Mouse (Mus musculus) bone marrow, adult 2 months (tissue): Measurements from ENCODE around the gene Krt25.

Source experiments
- CTCF ChIP-seq: fragments of 200-500 bp; IDR thresholded peaks from 2 replicates; pipeline ENCODE4 v1.5.1; 2011; ENCODE audit warnings: low read length, control low read depth; ENCODE audit not compliant: control insufficient read depth, insufficient read depth
- POLR2A ChIP-seq: fragments of 200-500 bp; IDR thresholded peaks from 2 replicates; pipeline ENCODE4 v1.6.1; 2011; ENCODE audit warnings: low read depth, mild to moderate bottlenecking, control low read depth, low read length, borderline replicate concordance; ENCODE audit not compliant: control insufficient read depth

GRCm38 (mm10) chr11:99369229-99369628, 46.5 kb upstream of the Krt25 start:
- TF ChIP-seq POLR2A (no peak), CTCF (no peak)
